Mouse (Mus musculus) right cerebral cortex, postnatal 36 days (tissue): Measurements from ENCODE around the gene Col1a2.

Experiments used
- DNase-seq, 2 experiments: peaks; one replicate each; pipeline ENCODE4 v3.0.0; 2022; ENCODE audit warnings: low spot score in 2 of 2, mixed read lengths in 1 of 2

The Col1a2 gene

GRCm38 (mm10) chr6:4587946-4588345 lies 83.3 kb downstream of the Col1a2 start:
- no peak for DNase-seq

DNA sequence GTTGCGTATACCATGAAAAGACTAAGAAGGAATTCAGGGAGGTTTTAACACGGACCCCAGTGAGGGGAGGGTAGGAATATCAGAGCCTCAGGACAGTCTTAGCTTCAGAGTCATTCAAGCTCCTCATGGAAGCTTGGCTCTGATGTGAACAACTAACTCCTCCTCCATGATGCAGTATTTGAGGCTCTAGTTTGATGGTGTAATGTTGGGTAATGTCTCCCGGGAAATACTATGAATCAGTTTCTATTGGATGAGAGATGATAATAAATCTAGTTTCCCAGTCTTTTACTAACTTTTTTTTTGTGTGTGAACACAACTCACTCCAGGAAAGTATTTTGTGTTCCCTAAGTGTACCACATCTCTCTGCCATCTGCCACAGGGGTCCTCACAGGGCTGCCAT lies 84.1 kb downstream of the Col1a2 start:
- DNase-seq, result no peak

DNA sequence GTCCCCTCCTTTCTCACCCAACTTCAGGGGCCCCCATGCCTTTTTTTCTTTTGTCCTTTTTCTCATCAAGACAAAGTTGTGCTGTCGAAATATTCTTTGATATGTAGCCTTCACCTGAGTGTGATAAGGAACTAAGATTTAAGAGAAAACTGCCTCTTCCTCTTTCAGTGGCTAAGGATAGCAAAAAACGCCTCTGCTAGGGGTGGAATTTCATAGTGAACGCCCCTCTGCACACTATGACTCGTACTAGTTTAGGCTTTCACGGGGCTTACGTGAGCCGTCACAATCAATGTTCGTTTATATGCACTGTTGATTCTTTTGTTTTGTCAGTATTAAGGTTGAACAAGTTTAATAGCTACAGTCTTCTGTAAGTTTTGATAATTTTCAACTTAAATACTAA lies 85.5 kb downstream of the Col1a2 start:
- no peak for DNase-seq
